Mouse (Mus musculus): ENCODE results near the gene Prkaa2. TPM values are rescaled to one million over a fixed set of nuclear protein-coding genes. Genes with fewer than 3 reads are reported as not detected.

Gene Prkaa2
- total and polyA plus RNA-seq, 3 experiments = not detected

GRCm38 (mm10) chr4:105089386-105089785 is 20.3 kb downstream of the Prkaa2 start:
- no peaks in the 10 kb centered on the region for H3K4me1 ChIP-seq (ENCODE audit: control insufficient read depth in 1 of 2, insufficient read depth in 2 of 2, low read length in 2 of 2)
- no peaks in the 10 kb centered on the region for H3K27me3 ChIP-seq (ENCODE audit: control insufficient read depth in 1 of 2, insufficient read depth in 2 of 2, low read length in 2 of 2)
- TF ChIP-seq ZNF384 (IDR thresholded peaks at IDR 0.05; ENCODE audit: low read depth, low read length) = no peak
- TF ChIP-seq RCOR1 (IDR thresholded peaks at IDR 0.05; ENCODE audit: low read depth, low read length) = no peak
- no peak for TF ChIP-seq MAFK (IDR thresholded peaks at IDR 0.05; ENCODE audit: borderline replicate concordance, low read depth, low read length)
- TF ChIP-seq POLR2AphosphoS2 (IDR thresholded peaks at IDR 0.05; ENCODE audit: low read length) = no peak
- no peak for DNase-seq (ENCODE audit: low read depth, low spot score)
- H3K9ac ChIP-seq (ENCODE audit: control insufficient read depth, low read depth, low read length, poor library complexity, severe bottlenecking) = no peak overlapping the region
- H3K4me3 ChIP-seq (ENCODE audit: control insufficient read depth in 1 of 2, insufficient read depth in 1 of 2, low read depth in 2 of 2, low read length in 2 of 2) = no peak overlapping the region
- H3K36me3 ChIP-seq (ENCODE audit: control insufficient read depth in 1 of 2, insufficient read depth in 2 of 2, low read length in 2 of 2) = no peaks in the 10 kb centered on the region
- no peaks in the 10 kb centered on the region for H3K9me3 ChIP-seq (replicated peaks; ENCODE audit: insufficient read depth, low read length)
- H3K79me2 ChIP-seq (ENCODE audit: control insufficient read depth, insufficient read depth, low read length, poor library complexity) = no peaks in the 10 kb centered on the region
- H3K27ac ChIP-seq (ENCODE audit: control insufficient read depth, low read depth, low read length) = no peak overlapping the region

GRCm38 (mm10) chr4:105088671-105089070 is 21.0 kb downstream of the Prkaa2 start:
- H3K79me2 ChIP-seq (ENCODE audit: control insufficient read depth, insufficient read depth, low read length, poor library complexity) = no peaks in the 10 kb centered on the region
- H3K27ac ChIP-seq (ENCODE audit: control insufficient read depth, low read depth, low read length) = no peak overlapping the region
- no peaks in the 10 kb centered on the region for H3K9me3 ChIP-seq (replicated peaks; ENCODE audit: insufficient read depth, low read length)
- TF ChIP-seq RAD21 (IDR thresholded peaks at IDR 0.05; ENCODE audit: low read depth, low read length) = no peak
- TF ChIP-seq TBP (IDR thresholded peaks at IDR 0.05; ENCODE audit: low read depth, low read length) = no peak
- no peak for TF ChIP-seq TAL1 (IDR thresholded peaks at IDR 0.05; ENCODE audit: low read length)
- no peak for TF ChIP-seq MAX (IDR thresholded peaks at IDR 0.05; ENCODE audit: low read length)
- no peak for TF ChIP-seq ZC3H11A (IDR thresholded peaks at IDR 0.05; ENCODE audit: low read depth, low read length)
- TF ChIP-seq MXI1 (IDR thresholded peaks at IDR 0.05; ENCODE audit: low read depth, low read length) = no peak
- TF ChIP-seq MEF2A (IDR thresholded peaks at IDR 0.05; ENCODE audit: extremely low read depth, insufficient replicate concordance, low read depth, low read length, poor library complexity, severe bottlenecking) = no peak
- no peak for TF ChIP-seq CHD1 (IDR thresholded peaks at IDR 0.05; ENCODE audit: low read depth, low read length)
- TF ChIP-seq ZKSCAN1 (IDR thresholded peaks at IDR 0.05; ENCODE audit: low read depth, low read length) = no peak
- no peak for TF ChIP-seq HCFC1 (IDR thresholded peaks at IDR 0.05; ENCODE audit: low read depth, low read length)
- no peak for TF ChIP-seq E2F4 (IDR thresholded peaks at IDR 0.05; ENCODE audit: borderline replicate concordance, low read depth, low read length)
- no peak for TF ChIP-seq POLR2AphosphoS5 (IDR thresholded peaks at IDR 0.05; ENCODE audit: borderline replicate concordance, low read depth, low read length)
- TF ChIP-seq MAZ (IDR thresholded peaks at IDR 0.05; ENCODE audit: low read depth, low read length) = no peak
- TF ChIP-seq SMC3 (IDR thresholded peaks at IDR 0.05; ENCODE audit: low read depth, low read length) = no peak
- no peak for TF ChIP-seq MAFK (IDR thresholded peaks at IDR 0.05; ENCODE audit: borderline replicate concordance, low read depth, low read length)
- no peak for TF ChIP-seq MYC (IDR thresholded peaks at IDR 0.05; ENCODE audit: low read depth, low read length)
- no peak for TF ChIP-seq BHLHE40 (IDR thresholded peaks at IDR 0.05; ENCODE audit: borderline replicate concordance, low read depth, low read length)
- no peak for TF ChIP-seq GABPA (IDR thresholded peaks at IDR 0.05; ENCODE audit: low read depth, low read length)
- H3K9ac ChIP-seq (ENCODE audit: control insufficient read depth, low read depth, low read length, poor library complexity, severe bottlenecking) = no peak overlapping the region
- H3K4me1 ChIP-seq (ENCODE audit: control insufficient read depth in 1 of 2, insufficient read depth in 2 of 2, low read length in 2 of 2) = no peaks in the 10 kb centered on the region
- no peaks in the 10 kb centered on the region for H3K27me3 ChIP-seq (ENCODE audit: control insufficient read depth in 1 of 2, insufficient read depth in 2 of 2, low read length in 2 of 2)
- no peak for DNase-seq (ENCODE audit: low read depth, low spot score)
- no peak overlapping the region for H3K4me3 ChIP-seq (ENCODE audit: control insufficient read depth in 1 of 2, insufficient read depth in 1 of 2, low read depth in 2 of 2, low read length in 2 of 2)
- no peaks in the 10 kb centered on the region for H3K36me3 ChIP-seq (ENCODE audit: control insufficient read depth in 1 of 2, insufficient read depth in 2 of 2, low read length in 2 of 2)
